Mouse (Mus musculus) stomach, embryonic 14.5 days (tissue): ENCODE measurements at regions not wholly inside any gene's neighbourhood (a gene's known extent, or its start where the extent isn't known, plus 50 kb on each side); places are given as distances from the start of the nearest gene placed in this dataset.
A peak's percentile ranks its signal among the peaks of the same experiment; 100 is the strongest.

Experiments used
- ATAC-seq: fragments of 200-750 bp; cut with Nextera tagmentation; 2 replicates; pipeline ENCODE4 v1.8.0; 2017; ENCODE audit warnings: low read depth, moderate TSS enrichment; ENCODE audit not compliant: insufficient number of reproducible peaks, insufficient read depth, low FRiP score
- H3K27ac ChIP-seq: fragments of 300-500 bp; sonication (generic); 2 replicates; pipeline ENCODE4 v1.5.1; 2014; ENCODE audit warnings: mild to moderate bottlenecking, low read length, moderate library complexity, mixed read lengths
- H3K27me3 ChIP-seq: fragments of 300-500 bp; sonication (generic); 2 replicates; pipeline ENCODE4 v1.6.1; 2014; ENCODE audit warnings: low read length, control low read depth, mixed read lengths; ENCODE audit not compliant: control insufficient read depth, insufficient read depth
- H3K36me3 ChIP-seq: fragments of 300-500 bp; sonication (generic); 2 replicates; pipeline ENCODE4 v1.6.1; 2014; ENCODE audit warnings: mild to moderate bottlenecking, control low read depth, low read length, moderate library complexity, mixed read lengths; ENCODE audit not compliant: control insufficient read depth, insufficient read depth
- H3K4me1 ChIP-seq: fragments of 300-500 bp; sonication (generic); 2 replicates; pipeline ENCODE4 v1.6.1; 2014; ENCODE audit warnings: low read length, control low read depth, mixed read lengths; ENCODE audit not compliant: control insufficient read depth, insufficient read depth
- H3K4me2 ChIP-seq: fragments of 300-500 bp; sonication (generic); replicated peaks from 2 replicates; pipeline ENCODE4 v1.6.1; 2014; ENCODE audit warnings: low read depth, low read length, control low read depth
- H3K4me3 ChIP-seq: fragments of 300-500 bp; sonication (generic); 2 replicates; pipeline ENCODE4 v1.5.1; 2014; ENCODE audit warnings: low read depth, low read length, control low read depth
- H3K9ac ChIP-seq: fragments of 300-500 bp; sonication (generic); replicated peaks from 2 replicates; pipeline ENCODE4 v1.6.1; 2014; ENCODE audit warnings: low read depth, mild to moderate bottlenecking, control low read depth, low read length, moderate library complexity, mixed read lengths
- H3K9me3 ChIP-seq: fragments of 300-500 bp; sonication (generic); 2 replicates; pipeline ENCODE4 v1.6.1; 2016; ENCODE audit warnings: low read depth, low read length, control low read depth; ENCODE audit not compliant: control insufficient read depth
- WGBS: fragments of 180-500 bp; shearing (Covaris S2); extraction: QIAGEN DNeasy Blood & Tissue Kit; methylation state at CpG from one replicate; pipeline ENCODE4 v1.1.7; 2014; 5-methylcytosine and 5-hydroxymethylcytosine counted together

GRCm38 (mm10) chr7:145109471-145109870, 98.4 kb downstream of the 1810010D01Rik start:
- no peaks in the 10 kb centered on the region for H3K27me3 ChIP-seq
- H3K9me3 ChIP-seq = no peaks in the 10 kb centered on the region
- H3K4me1 ChIP-seq = peaks cover 11% of the 10 kb centered on the region
- no peak overlapping the region for H3K4me3 ChIP-seq
- 86% methylated on average over 4 of the region's 4 CpGs for WGBS
- H3K36me3 ChIP-seq = no peaks in the 10 kb centered on the region
- H3K27ac ChIP-seq = no peak overlapping the region
- no peak for ATAC-seq
- no peak overlapping the region for H3K9ac ChIP-seq
- no peak overlapping the region for H3K4me2 ChIP-seq

- Histone ChIP-seq H3K4me3 (no peak overlapping the region), H3K9ac (no peak overlapping the region), H3K27ac (no peak overlapping the region), H3K4me2 (no peak overlapping the region), H3K36me3 (no peaks in the 10 kb centered on the region), H3K27me3 (no peaks in the 10 kb centered on the region), H3K4me1 (peaks cover 11% of the 10 kb centered on the region), H3K9me3 (no peaks in the 10 kb centered on the region)
- ATAC-seq = no peak
- 86% methylated on average over 3 of the region's 3 CpGs for WGBS
Observed at GRCm38 (mm10) chr7:145108994-145109393, 98.9 kb downstream of the 1810010D01Rik start.

- 83% methylated on average over 2 of the region's 2 CpGs for WGBS
- no peaks in the 10 kb centered on the region for H3K27me3 ChIP-seq
- no peak overlapping the region for H3K4me2 ChIP-seq
Observed at GRCm38 (mm10) chr7:145107575-145108170, 100.2 kb downstream of the 1810010D01Rik start.

GRCm38 (mm10) chr7:145106494-145106849, 101.4 kb downstream of the 1810010D01Rik start:
- no peaks in the 10 kb centered on the region for H3K27me3 ChIP-seq
- H3K9me3 ChIP-seq = no peaks in the 10 kb centered on the region
- H3K4me2 ChIP-seq = no peak overlapping the region
- H3K36me3 ChIP-seq = no peaks in the 10 kb centered on the region
- WGBS = 48% methylated on average over 4 of the region's 4 CpGs
- no peak for ATAC-seq
- no peak overlapping the region for H3K9ac ChIP-seq
- no peak overlapping the region for H3K27ac ChIP-seq
- H3K4me1 ChIP-seq = peaks cover 11% of the 10 kb centered on the region
- no peak overlapping the region for H3K4me3 ChIP-seq

More at GRCm38 (mm10) chr7:145107575-145108170, 100.2 kb downstream of the 1810010D01Rik start:
- no peaks in the 10 kb centered on the region for H3K36me3 ChIP-seq
- no peak overlapping the region for H3K27ac ChIP-seq
- H3K4me3 ChIP-seq = no peak overlapping the region
- H3K9me3 ChIP-seq = no peaks in the 10 kb centered on the region
- H3K4me1 ChIP-seq = peaks cover 11% of the 10 kb centered on the region
- ATAC-seq = no peak
- H3K9ac ChIP-seq = no peak overlapping the region

- 84% methylated on average over 7 of the region's 7 CpGs for WGBS
- H3K4me3 ChIP-seq = no peak overlapping the region
- no peaks in the 10 kb centered on the region for H3K36me3 ChIP-seq
- H3K27me3 ChIP-seq = no peaks in the 10 kb centered on the region
- no peak for ATAC-seq
- peaks cover 9% of the 10 kb centered on the region for H3K4me1 ChIP-seq
- no peak overlapping the region for H3K27ac ChIP-seq
- no peak overlapping the region for H3K9ac ChIP-seq
- no peaks in the 10 kb centered on the region for H3K9me3 ChIP-seq
- H3K4me2 ChIP-seq = no peak overlapping the region
Observed at GRCm38 (mm10) chr7:145105831-145106493, 102.0 kb downstream of the 1810010D01Rik start.

GRCm38 (mm10) chr7:145102692-145103091, 105.2 kb downstream of the 1810010D01Rik start:
- 75% methylated on average over 5 of the region's 5 CpGs for WGBS
- no peaks in the 10 kb centered on the region for H3K27me3 ChIP-seq
- no peak overlapping the region for H3K4me3 ChIP-seq
- no peak overlapping the region for H3K9ac ChIP-seq
- no peaks in the 10 kb centered on the region for H3K4me1 ChIP-seq
- H3K9me3 ChIP-seq = no peaks in the 10 kb centered on the region
- H3K4me2 ChIP-seq = no peak overlapping the region
- ATAC-seq = no peak
- H3K36me3 ChIP-seq = no peaks in the 10 kb centered on the region
- peak overlapping the region; percentile 21; the same call in 1 of the 2 replicates for H3K27ac ChIP-seq

- Histone ChIP-seq H3K4me2 (no peak overlapping the region), H3K9ac (no peak overlapping the region), H3K4me1 (no peaks in the 10 kb centered on the region), H3K4me3 (no peak overlapping the region), H3K36me3 (no peaks in the 10 kb centered on the region), H3K27ac (peak overlapping the region; percentile 21; the same call in 1 of the 2 replicates), H3K9me3 (no peaks in the 10 kb centered on the region), H3K27me3 (no peaks in the 10 kb centered on the region)
- ATAC-seq = peak; percentile 34; the same call in 1 of the 2 replicates
- 48% methylated on average over 6 of the region's 6 CpGs for WGBS
Observed at GRCm38 (mm10) chr7:145102216-145102615, 105.7 kb downstream of the 1810010D01Rik start.

DNA sequence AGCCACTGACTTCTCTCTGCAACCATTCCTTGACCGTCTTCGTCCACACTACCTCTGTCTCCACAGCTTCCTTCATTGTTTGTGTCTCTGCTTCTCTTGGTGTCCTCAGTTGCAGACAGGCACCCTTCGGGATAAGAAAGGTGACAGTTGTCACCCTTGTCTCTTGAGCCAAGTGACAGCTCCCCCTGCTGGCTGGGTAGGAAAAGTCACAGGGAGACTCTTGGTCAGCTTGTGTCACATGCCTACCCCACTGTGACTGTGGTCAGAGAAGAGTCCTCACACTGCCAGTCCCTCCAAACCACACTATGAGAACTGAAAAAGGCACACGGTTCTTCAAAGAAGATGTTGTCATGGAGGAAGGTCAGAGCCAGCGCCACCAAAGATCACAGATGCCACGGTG, 109.6 kb downstream of the 1810010D01Rik start:
- WGBS = 87% methylated on average over 6 of the region's 6 CpGs
- H3K36me3 ChIP-seq = no peaks in the 10 kb centered on the region
- H3K27me3 ChIP-seq = no peaks in the 10 kb centered on the region
- H3K9me3 ChIP-seq = no peaks in the 10 kb centered on the region
- no peak overlapping the region for H3K9ac ChIP-seq
- H3K4me2 ChIP-seq = no peak overlapping the region
- no peak for ATAC-seq
- no peak overlapping the region for H3K27ac ChIP-seq
- no peaks in the 10 kb centered on the region for H3K4me1 ChIP-seq
- H3K4me3 ChIP-seq = no peak overlapping the region
